Mouse (Mus musculus) bone marrow macrophage, adult 2 months (primary cell): ENCODE data around the gene Ptgis.

Experiments used
- CTCF ChIP-seq: IDR thresholded peaks from 2 replicates; pipeline ENCODE4 v1.5.1; 2012; ENCODE audit warnings: low read depth, mild to moderate bottlenecking, low read length, moderate library complexity
- POLR2A ChIP-seq: IDR thresholded peaks from 2 replicates; pipeline ENCODE4 v1.6.1; 2012; ENCODE audit warnings: mild to moderate bottlenecking, low read depth, low read length, borderline replicate concordance

DNA sequence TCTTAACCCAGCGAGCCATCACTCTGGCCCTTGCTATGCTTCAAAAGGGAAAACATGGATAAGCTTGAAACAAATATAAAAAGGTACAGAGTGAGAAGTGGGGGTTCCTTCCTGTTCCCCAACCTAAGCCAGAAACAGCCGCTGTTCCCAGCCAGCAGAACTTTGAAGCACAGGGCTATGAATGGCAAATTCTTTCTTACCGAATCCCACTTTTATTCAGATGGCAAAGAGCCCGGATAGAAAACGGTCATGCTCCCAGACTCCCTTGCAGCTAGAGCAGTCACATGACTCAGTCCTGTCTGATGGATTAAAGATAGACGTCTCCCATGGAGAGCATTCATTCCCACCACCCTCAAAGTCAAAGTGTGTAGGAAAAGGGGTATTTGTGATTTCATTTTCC lies 89.5 kb downstream of the Ptgis start:
- TF ChIP-seq CTCF (no peak), POLR2A (no peak)
